Mouse (Mus musculus) hindbrain, embryonic 12.5 days (tissue): ENCODE measurements around the gene Insrr. TPM values are rescaled to one million over a fixed set of nuclear protein-coding genes. Genes with fewer than 3 reads are reported as not detected.

Source experiments
- ATAC-seq: fragments of 200-750 bp; cut with Nextera tagmentation; 2 replicates; pipeline ENCODE4 v1.8.0; 2017; ENCODE audit warnings: moderate TSS enrichment; ENCODE audit not compliant: low FRiP score
- H3K27ac ChIP-seq: fragments of 300-500 bp; sonication (generic); 2 replicates; pipeline ENCODE4 v1.5.1; 2016; ENCODE audit warnings: mild to moderate bottlenecking
- H3K27me3 ChIP-seq: fragments of 300-500 bp; sonication (generic); 2 replicates; pipeline ENCODE4 v1.6.1; 2016; ENCODE audit warnings: mild to moderate bottlenecking
- H3K36me3 ChIP-seq: fragments of 300-500 bp; sonication (generic); 2 replicates; pipeline ENCODE4 v1.6.1; 2016; ENCODE audit warnings: mild to moderate bottlenecking
- H3K4me1 ChIP-seq: fragments of 300-500 bp; sonication (generic); 2 replicates; pipeline ENCODE4 v1.6.1; 2016
- H3K4me2 ChIP-seq: fragments of 300-500 bp; sonication (generic); replicated peaks from 2 replicates; pipeline ENCODE4 v1.6.1; 2016; ENCODE audit warnings: mild to moderate bottlenecking
- H3K4me3 ChIP-seq: fragments of 300-500 bp; sonication (generic); 2 replicates; pipeline ENCODE4 v1.5.1; 2016; ENCODE audit warnings: mild to moderate bottlenecking
- H3K9ac ChIP-seq: fragments of 300-500 bp; sonication (generic); 2 replicates; pipeline ENCODE4 v1.6.1; 2016; ENCODE audit warnings: mild to moderate bottlenecking, moderate library complexity
- H3K9me3 ChIP-seq: fragments of 300-500 bp; sonication (generic); replicated peaks from 2 replicates; pipeline ENCODE4 v1.6.1; 2016; ENCODE audit warnings: mild to moderate bottlenecking
- whole genome bisulfite sequencing: fragments of 180-500 bp; shearing (Covaris S2); methylation state at CpG from one replicate; pipeline ENCODE4 v1.1.7; 2016; 5-methylcytosine and 5-hydroxymethylcytosine counted together
- polyA plus RNA-seq: library from polyadenylated mRNA; unstranded; fragments of >200 nt; fragmentation: Nextera tagmentation; extraction: Ambion mirVana; gene quantifications from 2 replicates; pipeline ENCODE4 v1.2.1, GENCODE M21; 2016

The Insrr gene
- polyA plus RNA-seq, 1 experiment from 2014 or later = 1.7 TPM

GRCm38 (mm10) chr3:87763683-87764289, 33.0 kb upstream of the Insrr start:
- Histone ChIP-seq H3K9ac (no peak overlapping the region), H3K36me3 (no peaks in the 10 kb centered on the region), H3K4me2 (peak overlapping the region; percentile 31; the same call in 1 of the 2 replicates), H3K4me1 (peaks cover 31% of the 10 kb centered on the region), H3K27me3 (peaks cover 41% of the 10 kb centered on the region), H3K9me3 (no peaks in the 10 kb centered on the region), H3K4me3 (no peak overlapping the region), H3K27ac (peak overlapping the region; percentile 67)
- no peak for ATAC-seq
- WGBS = 20% methylated on average over 13 of the region's 15 CpGs

DNA sequence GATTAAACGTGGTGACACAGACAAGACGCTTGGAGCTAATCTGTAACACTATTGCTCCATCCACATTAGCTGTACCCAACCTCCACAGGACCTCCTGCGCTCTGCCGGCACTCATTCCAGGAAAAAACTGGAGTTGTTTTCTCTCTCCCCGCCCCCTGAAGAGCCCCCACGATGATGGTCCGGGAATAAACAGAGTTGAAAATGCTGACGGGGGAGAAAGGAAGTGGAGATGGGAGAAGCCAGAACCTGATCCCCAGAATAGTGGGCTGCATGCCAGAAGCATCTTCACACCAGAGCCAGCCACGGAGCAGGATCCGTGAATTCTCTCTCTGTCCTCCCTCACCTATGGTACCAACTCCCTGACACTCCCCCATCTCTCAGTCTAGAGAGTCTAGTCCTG, 32.2 kb upstream of the Insrr start:
- ATAC-seq = no peak
- peaks cover 34% of the 10 kb centered on the region for H3K4me1 ChIP-seq
- no peak overlapping the region for H3K9ac ChIP-seq
- WGBS = 28% methylated on average over 10 of the region's 10 CpGs
- H3K27me3 ChIP-seq = peaks cover 47% of the 10 kb centered on the region
- no peaks in the 10 kb centered on the region for H3K36me3 ChIP-seq
- peak overlapping the region; percentile 67 for H3K27ac ChIP-seq
- H3K4me2 ChIP-seq = peak overlapping the region; percentile 11; the same call in 1 of the 2 replicates
- H3K9me3 ChIP-seq = no peaks in the 10 kb centered on the region
- H3K4me3 ChIP-seq = no peak overlapping the region

- H3K4me1 ChIP-seq = peaks cover 34% of the 10 kb centered on the region
- H3K27ac ChIP-seq = peak overlapping the region; percentile 62
- ATAC-seq = no peak
Measured at GRCm38 (mm10) chr3:87765091-87765490, 31.7 kb upstream of the Insrr start.

DNA sequence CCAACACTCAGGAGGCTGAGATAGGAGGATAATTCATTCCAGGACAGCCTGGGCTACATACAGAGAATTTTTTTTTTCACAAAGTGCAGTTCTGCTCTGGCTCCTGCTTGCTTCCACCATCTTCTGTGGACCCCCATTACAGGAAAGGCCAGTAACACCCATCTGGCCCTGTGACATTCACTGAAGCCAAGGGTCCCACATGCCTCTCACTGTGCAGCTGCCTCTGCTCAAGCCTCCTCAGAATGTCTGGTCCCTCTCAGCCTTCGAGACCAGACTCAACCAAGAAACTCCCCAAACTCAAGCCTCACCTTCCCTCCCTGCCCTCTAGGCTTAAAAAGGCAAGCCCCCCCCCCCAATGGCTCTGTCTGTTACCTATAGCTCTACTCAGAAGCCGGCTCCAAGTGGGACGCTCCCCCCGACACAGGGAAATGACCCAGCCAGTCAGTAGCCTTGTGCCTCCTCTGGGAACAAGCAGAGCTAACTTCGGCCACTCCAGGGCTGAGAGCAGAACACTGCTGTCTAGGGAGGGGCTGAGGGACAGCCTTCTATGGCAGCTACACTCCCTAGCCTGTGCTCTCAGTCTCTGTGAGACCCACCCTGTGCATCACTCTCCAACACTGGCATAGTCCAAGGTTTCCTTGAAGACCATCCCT, 31.0 kb upstream of the Insrr start:
- ATAC-seq = no peak
- Histone ChIP-seq H3K36me3 (no peaks in the 10 kb centered on the region), H3K4me2 (no peak overlapping the region; the same call in 1 of the 2 replicates), H3K27me3 (peaks cover 54% of the 10 kb centered on the region), H3K27ac (peak overlapping the region; percentile 62; the same call in 1 of the 2 replicates), H3K9ac (no peak overlapping the region), H3K4me1 (peaks cover 34% of the 10 kb centered on the region), H3K4me3 (no peak overlapping the region), H3K9me3 (no peaks in the 10 kb centered on the region)
- 75% methylated on average over 5 of the region's 5 CpGs for WGBS

More at GRCm38 (mm10) chr3:87765091-87765490, 31.7 kb upstream of the Insrr start:
- no peak overlapping the region for H3K9ac ChIP-seq
- H3K36me3 ChIP-seq = no peaks in the 10 kb centered on the region
- peak overlapping the region; percentile 11; the same call in 1 of the 2 replicates for H3K4me2 ChIP-seq
- H3K27me3 ChIP-seq = peaks cover 51% of the 10 kb centered on the region
- WGBS = 9% methylated on average over 10 of the region's 10 CpGs
- H3K9me3 ChIP-seq = no peaks in the 10 kb centered on the region
- H3K4me3 ChIP-seq = no peak overlapping the region

GRCm38 (mm10) chr3:87766284-87766667, 30.5 kb upstream of the Insrr start:
- Histone ChIP-seq H3K36me3 (no peaks in the 10 kb centered on the region), H3K4me2 (no peak overlapping the region), H3K4me3 (no peak overlapping the region), H3K27me3 (peaks cover 58% of the 10 kb centered on the region), H3K27ac (no peak overlapping the region), H3K9me3 (no peaks in the 10 kb centered on the region), H3K4me1 (peaks cover 34% of the 10 kb centered on the region), H3K9ac (no peak overlapping the region)
- 79% methylated on average over 3 of the region's 3 CpGs for WGBS
- ATAC-seq = no peak

GRCm38 (mm10) chr3:87767764-87768163, 29.0 kb upstream of the Insrr start:
- H3K27me3 ChIP-seq = peaks cover 58% of the 10 kb centered on the region
- H3K36me3 ChIP-seq = no peaks in the 10 kb centered on the region
- H3K9me3 ChIP-seq = no peaks in the 10 kb centered on the region
- no peak overlapping the region for H3K27ac ChIP-seq
- H3K4me2 ChIP-seq = peak overlapping the region; percentile 48
- H3K9ac ChIP-seq = peak overlapping the region; percentile 36; the same call in 1 of the 2 replicates
- H3K4me3 ChIP-seq = 0 out of 2 replicates have a peak overlapping the region, but pooled peaks have one; percentile 7
- H3K4me1 ChIP-seq = peaks cover 36% of the 10 kb centered on the region
- WGBS = 60% methylated on average over 8 of the region's 8 CpGs
- ATAC-seq = no peak

DNA sequence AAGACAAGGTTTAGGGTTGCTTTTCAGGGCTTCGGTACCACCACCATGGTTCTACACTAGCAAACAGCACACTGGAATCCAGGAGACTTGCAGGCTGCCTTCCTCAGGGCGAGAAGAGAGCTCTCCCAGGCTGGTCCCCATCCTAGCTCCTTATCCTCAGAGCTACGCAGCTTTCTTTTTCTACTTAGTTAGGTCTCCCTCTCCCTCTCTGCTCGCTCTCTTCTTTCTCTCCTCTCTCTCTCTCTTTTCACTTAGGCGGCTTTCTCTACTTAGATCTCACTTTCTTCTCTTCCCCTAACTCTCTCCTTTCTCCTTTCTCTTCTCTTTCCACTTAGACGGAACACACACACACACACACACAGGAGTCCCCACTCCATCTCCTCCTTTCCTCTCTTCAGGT, 28.3 kb upstream of the Insrr start:
- peak overlapping the region; percentile 4; the same call in 1 of the 2 replicates for H3K27ac ChIP-seq

DNA sequence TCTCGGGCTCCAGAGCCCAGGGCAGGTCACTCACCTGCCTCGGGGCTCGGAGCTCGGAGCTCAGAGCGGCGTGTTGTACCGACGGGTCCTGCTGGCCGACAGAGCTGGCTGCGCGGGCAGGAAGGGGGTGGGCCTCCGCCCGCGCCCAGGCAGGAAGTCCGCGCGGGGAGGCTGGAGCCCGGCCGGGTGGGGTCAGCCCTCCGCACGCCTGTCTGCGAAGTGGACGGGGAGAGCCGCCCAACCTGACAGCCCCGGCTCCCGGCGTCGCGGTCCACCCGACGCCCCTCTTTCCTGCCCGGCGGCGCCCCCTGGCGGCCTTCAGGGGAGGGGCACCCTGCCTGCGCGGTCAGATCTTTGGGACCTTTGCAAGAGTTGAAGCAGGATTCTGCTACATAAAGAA, 27.9 kb upstream of the Insrr start:
- no peak for ATAC-seq
- H3K4me3 ChIP-seq = peak overlapping the region; percentile 37
- H3K36me3 ChIP-seq = no peaks in the 10 kb centered on the region
- H3K4me2 ChIP-seq = peak overlapping the region; percentile 48
- H3K27me3 ChIP-seq = peaks cover 56% of the 10 kb centered on the region
- H3K9ac ChIP-seq = peak overlapping the region; percentile 40; the same call in 1 of the 2 replicates
- WGBS = 3% methylated on average over 36 of the region's 37 CpGs
- H3K27ac ChIP-seq = no peak overlapping the region
- H3K9me3 ChIP-seq = no peaks in the 10 kb centered on the region
- H3K4me1 ChIP-seq = peaks cover 36% of the 10 kb centered on the region

More for the DNA sequence above, 28.3 kb upstream of the Insrr start:
- peaks cover 38% of the 10 kb centered on the region for H3K4me1 ChIP-seq
- no peaks in the 10 kb centered on the region for H3K9me3 ChIP-seq
- ATAC-seq = no peak
- H3K27me3 ChIP-seq = peaks cover 58% of the 10 kb centered on the region
- H3K4me2 ChIP-seq = peak overlapping the region; percentile 48
- peak overlapping the region; percentile 37 for H3K4me3 ChIP-seq
- H3K36me3 ChIP-seq = no peaks in the 10 kb centered on the region
- H3K9ac ChIP-seq = peak overlapping the region; percentile 40; the same call in 1 of the 2 replicates
- WGBS = 43% methylated on average over 6 of the region's 6 CpGs

- no peak overlapping the region for H3K4me2 ChIP-seq
- H3K27me3 ChIP-seq = peaks cover 52% of the 10 kb centered on the region
- no peak for ATAC-seq
- 85% methylated on average over 8 of the region's 8 CpGs for WGBS
- H3K4me1 ChIP-seq = peaks cover 34% of the 10 kb centered on the region
- H3K9me3 ChIP-seq = no peaks in the 10 kb centered on the region
- H3K27ac ChIP-seq = no peak overlapping the region
- no peak overlapping the region for H3K4me3 ChIP-seq
- H3K36me3 ChIP-seq = no peaks in the 10 kb centered on the region
- H3K9ac ChIP-seq = no peak overlapping the region
Measured at GRCm38 (mm10) chr3:87769506-87769905, 27.2 kb upstream of the Insrr start.

- no peak overlapping the region for H3K4me3 ChIP-seq
- 2% methylated on average over 4 of the region's 4 CpGs for whole genome bisulfite sequencing
Measured at GRCm38 (mm10) chr3:87770280-87770679, 26.5 kb upstream of the Insrr start.

GRCm38 (mm10) chr3:87771088-87771487, 25.7 kb upstream of the Insrr start:
- no peaks in the 10 kb centered on the region for H3K9me3 ChIP-seq
- H3K27ac ChIP-seq = no peak overlapping the region
- peaks cover 39% of the 10 kb centered on the region for H3K4me1 ChIP-seq
- no peak for ATAC-seq
- H3K4me2 ChIP-seq = no peak overlapping the region
- peaks cover 49% of the 10 kb centered on the region for H3K27me3 ChIP-seq
- no peak overlapping the region for H3K9ac ChIP-seq
- 48% methylated on average over 6 of the region's 6 CpGs for whole genome bisulfite sequencing
- no peak overlapping the region for H3K4me3 ChIP-seq
- no peaks in the 10 kb centered on the region for H3K36me3 ChIP-seq

More at GRCm38 (mm10) chr3:87770280-87770679, 26.5 kb upstream of the Insrr start:
- peaks cover 32% of the 10 kb centered on the region for H3K4me1 ChIP-seq
- no peaks in the 10 kb centered on the region for H3K36me3 ChIP-seq
- no peaks in the 10 kb centered on the region for H3K9me3 ChIP-seq
- H3K27me3 ChIP-seq = peaks cover 52% of the 10 kb centered on the region
- no peak for ATAC-seq
- H3K4me2 ChIP-seq = no peak overlapping the region
- H3K9ac ChIP-seq = no peak overlapping the region
- H3K27ac ChIP-seq = no peak overlapping the region

DNA sequence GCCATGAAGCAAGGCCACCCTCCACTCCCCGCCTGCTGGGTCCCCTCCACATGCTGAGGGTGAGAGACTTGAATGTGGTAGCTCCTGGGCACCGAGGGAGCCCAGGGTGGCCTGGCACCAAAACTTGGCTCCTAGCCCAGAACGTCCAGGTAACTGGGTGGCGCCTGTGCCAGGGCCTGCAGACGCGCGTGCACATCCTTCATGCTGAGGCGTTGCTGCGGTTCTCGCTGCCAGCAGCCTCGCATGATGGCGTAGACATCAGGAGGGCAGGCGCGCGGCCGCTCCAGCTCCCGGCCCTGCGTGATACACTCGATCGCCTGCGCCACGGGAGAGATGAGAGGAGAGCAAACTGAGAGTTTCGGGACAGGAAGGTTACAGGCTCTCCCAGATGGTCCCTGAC, 18.5 kb upstream of the Insrr start:
- peaks cover 49% of the 10 kb centered on the region for H3K4me1 ChIP-seq
- H3K27ac ChIP-seq = peak overlapping the region; percentile 72
- H3K9me3 ChIP-seq = no peaks in the 10 kb centered on the region
- ATAC-seq = peak; percentile 4; the same call in 1 of the 2 replicates
- 47% methylated on average over 23 of the region's 23 CpGs for WGBS
- no peak overlapping the region for H3K4me2 ChIP-seq
- no peaks in the 10 kb centered on the region for H3K36me3 ChIP-seq
- peaks cover 28% of the 10 kb centered on the region for H3K27me3 ChIP-seq
- H3K4me3 ChIP-seq = no peak overlapping the region
- no peak overlapping the region for H3K9ac ChIP-seq
